Mouse (Mus musculus): ENCODE data around the gene Zc2hc1c.
"Not testable (repeated sequence)": the region's sequence is repeated elsewhere in the genome, so short reads cannot be mapped to it uniquely, and the experiment has no call there.

The Zc2hc1c gene

GRCm38 (mm10) chr12:85281756-85282155, 6.6 kb upstream of the Zc2hc1c start:
- intact Hi-C loops (cut with DNase I), result not testable (repeated sequence)

GRCm38 (mm10) chr12:85284331-85284730, 4.1 kb upstream of the Zc2hc1c start:
- intact Hi-C loops (cut with DNase I), result no loop called here

GRCm38 (mm10) chr12:85284996-85285395, 3.4 kb upstream of the Zc2hc1c start:
- intact Hi-C loops (cut with DNase I), result no loop called here

- intact Hi-C loops (cut with DNase I), result no loop called here
Observed at GRCm38 (mm10) chr12:85286941-85287340, 1.4 kb upstream of the Zc2hc1c start.

- intact Hi-C loops (cut with DNase I), result no loop called here
Observed at GRCm38 (mm10) chr12:85287809-85288485, 444 bp upstream of the Zc2hc1c start, which contains the start of gene Acyp1. Gene Acyp1 (minus strand): TSS chr12:85288438.

- intact Hi-C loops (cut with DNase I), result no loop called here
Observed at GRCm38 (mm10) chr12:85289157-85290000, 988 bp downstream of the Zc2hc1c start.

GRCm38 (mm10) chr12:85290633-85291032, 2.2 kb downstream of the Zc2hc1c start:
- intact Hi-C loops (cut with DNase I), result no loop called here

- intact Hi-C loops (cut with DNase I), result no loop called here
Observed at GRCm38 (mm10) chr12:85291541-85291940, 3.1 kb downstream of the Zc2hc1c start.

- intact Hi-C loops (cut with DNase I), result no loop called here
Observed at GRCm38 (mm10) chr12:85292288-85292687, 3.9 kb downstream of the Zc2hc1c start.

- intact Hi-C loops (cut with DNase I), result no loop called here
Observed at GRCm38 (mm10) chr12:85292906-85293305, 4.5 kb downstream of the Zc2hc1c start.

GRCm38 (mm10) chr12:85295506-85295905, 7.1 kb downstream of the Zc2hc1c start:
- intact Hi-C loops (cut with DNase I), result no loop called here

GRCm38 (mm10) chr12:85296915-85297314, 8.5 kb downstream of the Zc2hc1c start:
- intact Hi-C loops (cut with DNase I), result no loop called here

GRCm38 (mm10) chr12:85297345-85297997, 9.1 kb downstream of the Zc2hc1c start:
- intact Hi-C loops (cut with DNase I), result no loop called here

GRCm38 (mm10) chr12:85298127-85298834, 9.9 kb downstream of the Zc2hc1c start:
- intact Hi-C loops (cut with DNase I), result no loop called here

- intact Hi-C loops (cut with DNase I), result no loop called here
Observed at GRCm38 (mm10) chr12:85298835-85299180, 10.4 kb downstream of the Zc2hc1c start.

GRCm38 (mm10) chr12:85303256-85303655, 14.9 kb downstream of the Zc2hc1c start:
- intact Hi-C loops (cut with DNase I), result no loop called here

- intact Hi-C loops (cut with DNase I), result loop anchor here (5.0 kb wide), 1 partner anchor 137 kb away; no protein-coding TSS in a partner anchor
Observed at GRCm38 (mm10) chr12:85304725-85305124, 16.3 kb downstream of the Zc2hc1c start.

- intact Hi-C loops (cut with DNase I), result loop anchor here (5.0 kb wide), 1 partner anchor 138 kb away; no protein-coding TSS in a partner anchor
Observed at GRCm38 (mm10) chr12:85305247-85305892, 17.0 kb downstream of the Zc2hc1c start.

- intact Hi-C loops (cut with DNase I), result loop anchor here (5.0 kb wide), 1 partner anchor 141 kb away; no protein-coding TSS in a partner anchor
Observed at GRCm38 (mm10) chr12:85308651-85309050, 20.3 kb downstream of the Zc2hc1c start.

- intact Hi-C loops (cut with DNase I), result no loop called here
Observed at GRCm38 (mm10) chr12:85330153-85330552, 41.8 kb downstream of the Zc2hc1c start.
